In genomic region chrX:20662716-20663443, GRCm38 (mm10) we compare ENCODE assay signal across 8 mouse cellular contexts. TPM values are rescaled to one million over a fixed set of nuclear protein-coding genes. Genes with fewer than 3 reads are reported as not detected.
DNase-seq lines count a peak whose midpoint lies in the region; ATAC-seq and TF ChIP-seq lines count a peak whose summit lies in the region.

No protein-coding gene starts in this region.

- 0 out of 2 replicates have a peak, but pooled peaks have one; percentile 30 for TF ChIP-seq EP300 in lung, postnatal 0 days (IDR thresholded peaks at IDR 0.05)

- no peaks in the 10 kb centered on the region for H3K27me3 ChIP-seq in hindbrain, embryonic 10.5 days (ENCODE audit: insufficient read depth, poor library complexity, severe bottlenecking)
- H3K27me3 ChIP-seq in lung, postnatal 0 days (replicated peaks; ENCODE audit: insufficient read depth, low read length), result no peaks in the 10 kb centered on the region

- H3K4me2 ChIP-seq in lung, postnatal 0 days (replicated peaks; ENCODE audit: low read depth, low read length), result peak overlapping the region; percentile 61

- peak; percentile 70 for TF ChIP-seq CTCF in lung, postnatal 0 days (IDR thresholded peaks at IDR 0.05)

- ATAC-seq in lung, postnatal 0 days, result peak; percentile 91

- H3K9ac ChIP-seq in lung, postnatal 0 days (replicated peaks; ENCODE audit: low read depth), result peak overlapping the region; percentile 66

- peak overlapping the region; percentile 93 for H3K27ac ChIP-seq in hindbrain, embryonic 10.5 days
- peak overlapping the region; percentile 69 for H3K27ac ChIP-seq in lung, postnatal 0 days (ENCODE audit: low read length)

- 24% methylated on average over 28 of the region's 28 CpGs for WGBS in hindbrain, embryonic 10.5 days
- 8% methylated on average over 25 of the region's 28 CpGs for WGBS in lung, postnatal 0 days

- H3K4me1 ChIP-seq in hindbrain, embryonic 10.5 days (replicated peaks), result peaks cover 14% of the 10 kb centered on the region
- no peaks in the 10 kb centered on the region for H3K4me1 ChIP-seq in lung, postnatal 0 days (ENCODE audit: insufficient read depth, low read depth, low read length)

- no peaks in the 10 kb centered on the region for H3K9me3 ChIP-seq in hindbrain, embryonic 10.5 days
- H3K9me3 ChIP-seq in lung, postnatal 0 days (ENCODE audit: low read length), result no peaks in the 10 kb centered on the region

- peaks cover 19% of the 10 kb centered on the region for H3K36me3 ChIP-seq in hindbrain, embryonic 10.5 days
- no peaks in the 10 kb centered on the region for H3K36me3 ChIP-seq in lung, postnatal 0 days (ENCODE audit: insufficient read depth, low read length)

- H3K4me3 ChIP-seq in hindbrain, embryonic 10.5 days, result peak overlapping the region; percentile 68
- peak overlapping the region; percentile 62 for H3K4me3 ChIP-seq in lung, postnatal 0 days (ENCODE audit: low read depth, low read length)

- peak; percentile 89 for DNase-seq in MEL-GATA-1-ER (ENCODE audit: extremely low read depth, low read depth)
- peak; percentile 76 for DNase-seq in cerebellum, adult 8-10 months
- peak; percentile 82 for DNase-seq in forelimb bud, embryonic 11.5 days (ENCODE audit: low read depth, low spot score)
- DNase-seq in hindbrain, embryonic 10.5 days (ENCODE audit: low spot score), result peak; percentile 82
- DNase-seq in layer of hippocampus, adult 9-11 months, result peak; percentile 90
- peak; percentile 95 for DNase-seq in lung, postnatal 0 days (ENCODE audit: low spot score)
- peak; percentile 72 for DNase-seq in ovary, postnatal 14 days (ENCODE audit: low spot score)
- peak; percentile 88 for DNase-seq in thymus, postnatal 14 days

RNA-seq across cellular contexts. Expression of gene Uba1, which starts 4.8 kb away (rescaled TPM):
- 261 and 307 TPM in 2 replicates for polyA plus RNA-seq in hindbrain, embryonic 10.5 days (2016; fragmentation: Nextera tagmentation; extraction: Ambion mirVana)
- 78.4 and 83.5 TPM in 2 replicates for polyA plus RNA-seq in lung, postnatal 0 days (2015; fragmentation: Nextera tagmentation; extraction: Ambion mirVana)

RNA-seq across cellular contexts. Expression of gene Cdk16, which starts 24.9 kb away (rescaled TPM):
- polyA plus RNA-seq in hindbrain, embryonic 10.5 days (2016; fragmentation: Nextera tagmentation; extraction: Ambion mirVana), result 125 and 144 TPM in 2 replicates
- polyA plus RNA-seq in lung, postnatal 0 days (2015; fragmentation: Nextera tagmentation; extraction: Ambion mirVana), result 58.1 and 60.3 TPM in 2 replicates

RNA-seq across cellular contexts. Expression of gene Usp11, which starts 40.8 kb away (rescaled TPM):
- 68.4 and 76.7 TPM in 2 replicates for polyA plus RNA-seq in hindbrain, embryonic 10.5 days (2016; fragmentation: Nextera tagmentation; extraction: Ambion mirVana)
- polyA plus RNA-seq in lung, postnatal 0 days (2015; fragmentation: Nextera tagmentation; extraction: Ambion mirVana), result 6.5 and 6.6 TPM in 2 replicates

RNA-seq across cellular contexts. Expression of gene Ndufb11, which starts 45.5 kb away (rescaled TPM):
- polyA plus RNA-seq in hindbrain, embryonic 10.5 days (2016; fragmentation: Nextera tagmentation; extraction: Ambion mirVana), result 186 and 210 TPM in 2 replicates
- 266 and 277 TPM in 2 replicates for polyA plus RNA-seq in lung, postnatal 0 days (2015; fragmentation: Nextera tagmentation; extraction: Ambion mirVana)

RNA-seq across cellular contexts. Expression of gene Rbm10, which starts 45.6 kb away (rescaled TPM):
- 89.3 and 103 TPM in 2 replicates for polyA plus RNA-seq in hindbrain, embryonic 10.5 days (2016; fragmentation: Nextera tagmentation; extraction: Ambion mirVana)
- polyA plus RNA-seq in lung, postnatal 0 days (2015; fragmentation: Nextera tagmentation; extraction: Ambion mirVana), result 27.2 and 27.3 TPM in 2 replicates

Comparison
In these comparisons a context has a peak if more than half of its experiments do, and no peak if none do; other contexts are left out.
1. Peak in every context shown above with its lines: DNase-seq, ATAC-seq, H3K4me3 ChIP-seq and H3K27ac ChIP-seq.